Mouse (Mus musculus) lung, postnatal 36 days (tissue): ENCODE results near the gene Hist4h4.

Experiments used
- DNase-seq: peaks from one replicate; pipeline ENCODE4 v3.0.0; 2022; ENCODE audit warnings: mixed read lengths

The Hist4h4 gene

DNA sequence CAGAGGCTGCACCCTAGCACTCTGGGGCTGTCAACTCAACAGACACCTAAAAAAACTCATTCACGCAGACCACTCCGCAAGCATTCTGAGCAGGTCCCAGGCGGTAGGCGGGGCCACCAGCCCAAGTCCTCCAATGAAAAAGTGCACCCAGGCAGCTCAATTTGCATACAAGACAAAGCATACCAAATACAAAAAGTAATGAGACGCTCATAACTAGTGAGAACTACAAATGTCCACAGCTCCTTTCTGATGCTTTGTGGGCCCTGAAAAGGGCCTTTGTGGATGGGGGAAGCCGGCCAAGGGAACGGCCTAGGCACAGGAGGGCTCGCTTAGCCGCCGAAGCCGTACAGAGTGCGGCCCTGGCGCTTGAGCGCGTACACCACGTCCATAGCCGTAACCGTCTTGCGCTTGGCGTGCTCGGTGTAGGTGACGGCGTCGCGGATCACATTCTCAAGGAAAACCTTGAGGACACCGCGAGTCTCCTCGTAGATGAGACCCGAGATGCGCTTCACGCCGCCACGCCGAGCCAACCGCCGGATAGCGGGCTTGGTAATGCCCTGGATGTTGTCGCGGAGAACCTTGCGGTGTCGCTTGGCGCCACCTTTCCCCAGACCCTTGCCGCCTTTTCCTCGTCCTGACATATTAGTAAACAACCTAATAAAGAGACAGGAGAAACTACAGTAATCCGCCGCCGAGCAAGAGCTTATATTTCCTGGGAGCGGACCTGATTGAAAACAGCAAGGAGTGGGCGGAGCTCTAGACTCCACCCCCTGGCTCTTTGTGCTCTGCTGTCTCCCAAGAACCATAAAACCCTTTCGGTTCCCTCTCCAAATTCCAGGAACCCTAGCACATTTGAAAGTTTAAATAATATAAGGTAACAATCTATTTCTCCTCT is at the start of gene Hist4h4:
Hist4h4 (minus strand) TSS at position 677 of the 895 bp plus-strand sequence.
- DNase-seq, result peak; percentile 98

- DNase-seq, result no peak
These were observed 48.5 kb upstream of the Hist4h4 start for GRCm38 (mm10) chr6:136852762-136853161.

GRCm38 (mm10) chr6:136852348-136852747 is 48.1 kb upstream of the Hist4h4 start:
- no peak for DNase-seq

- DNase-seq, result no peak
These were observed 46.1 kb upstream of the Hist4h4 start for GRCm38 (mm10) chr6:136850267-136850666.

DNA sequence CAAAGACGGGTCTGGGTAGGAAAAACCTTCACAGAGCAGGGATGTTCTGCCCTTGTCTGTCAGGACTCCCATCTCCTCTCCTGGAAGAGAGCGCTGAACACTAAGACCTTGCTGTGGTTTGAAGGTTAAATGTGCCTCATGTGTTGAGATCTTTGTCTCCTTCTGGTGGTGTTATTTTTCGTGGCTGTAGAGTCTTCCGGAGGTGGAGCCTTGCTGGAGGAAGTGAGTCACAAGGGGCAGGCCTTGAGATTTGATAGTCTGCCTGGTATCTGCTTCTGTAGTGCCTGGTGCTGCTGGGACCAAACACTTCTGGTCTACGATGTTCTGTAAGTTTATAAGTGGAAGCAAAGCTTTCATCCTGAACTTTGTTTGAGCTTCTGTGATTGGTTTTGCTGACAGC is 44.8 kb upstream of the Hist4h4 start:
- no peak for DNase-seq

GRCm38 (mm10) chr6:136848399-136848798 is 44.2 kb upstream of the Hist4h4 start:
- DNase-seq, result no peak

DNA sequence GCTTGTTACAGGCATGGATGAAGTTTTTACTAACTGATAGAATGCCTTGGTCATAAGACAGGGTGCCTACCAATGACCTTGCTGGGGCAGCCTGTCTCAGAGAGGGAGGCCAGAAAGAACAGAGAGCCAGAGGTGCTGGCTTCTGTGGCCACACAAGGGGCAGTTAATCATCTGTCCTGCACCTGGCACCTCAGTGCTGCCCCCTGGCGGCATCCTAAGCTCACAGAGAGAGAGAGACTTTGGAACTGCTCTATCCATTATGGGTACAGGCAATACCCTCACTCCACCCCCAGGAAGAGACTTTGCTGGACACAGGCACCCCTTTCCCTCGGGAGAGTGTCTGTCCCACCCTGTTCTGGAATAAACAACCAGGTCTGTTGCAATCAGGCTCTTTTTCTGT is 43.6 kb upstream of the Hist4h4 start:
- peak; percentile 77 for DNase-seq

GRCm38 (mm10) chr6:136847267-136847666 is 43.1 kb upstream of the Hist4h4 start:
- DNase-seq, result no peak

DNA sequence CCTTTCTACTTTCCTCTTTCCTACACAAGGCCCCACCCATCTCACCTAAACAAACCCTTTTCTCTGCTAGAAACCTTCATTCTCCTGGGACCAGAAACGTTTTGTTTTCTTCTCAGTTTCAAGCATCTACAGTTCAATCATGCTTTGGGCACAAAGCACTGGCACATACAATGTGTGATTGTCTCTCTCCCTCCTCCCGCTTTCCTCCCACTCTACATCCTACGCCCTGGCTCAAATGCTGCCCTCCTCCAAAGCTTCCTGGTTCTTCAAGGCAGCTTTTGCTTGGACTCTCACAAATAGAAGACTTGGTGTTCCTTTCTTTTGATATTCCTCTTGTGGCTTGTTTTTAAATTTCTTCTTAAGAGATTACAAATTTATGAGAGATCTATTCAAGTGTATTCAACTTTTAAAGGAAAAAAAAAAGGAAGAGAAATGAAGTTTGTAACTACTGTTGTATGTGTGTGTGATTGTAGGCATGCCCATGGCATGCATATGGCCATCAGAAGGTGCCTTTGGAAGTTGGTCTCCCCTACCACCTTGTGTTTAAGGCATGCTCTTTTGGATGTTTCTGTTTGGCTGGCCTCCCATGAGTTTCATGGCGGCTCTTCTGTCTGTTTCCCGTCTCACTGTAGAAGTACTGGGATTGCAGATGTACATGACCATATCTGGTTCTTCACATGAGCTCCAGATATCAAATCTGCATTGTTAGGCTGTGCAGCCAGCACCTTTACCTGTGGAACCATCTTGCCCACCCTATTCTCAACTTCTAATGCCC is 41.7 kb upstream of the Hist4h4 start:
- no peak for DNase-seq

DNA sequence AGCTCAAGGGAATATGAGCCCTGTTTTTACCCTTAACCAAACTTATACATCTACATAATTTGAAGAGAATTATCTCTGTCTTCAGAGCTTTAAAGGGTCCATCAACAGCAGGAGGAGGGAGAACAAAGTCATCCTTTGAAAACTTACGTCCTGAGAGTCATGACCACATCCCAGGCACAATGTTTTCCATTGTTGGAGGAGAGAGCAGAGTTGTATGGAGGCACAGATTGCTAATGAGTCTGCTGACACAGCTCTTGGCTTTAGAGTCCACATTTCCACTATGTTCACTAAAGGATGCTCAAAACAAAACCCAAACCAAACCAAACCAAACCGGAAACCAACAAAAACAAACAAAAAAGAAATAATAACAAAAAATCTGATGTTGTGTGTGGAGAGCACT is 40.7 kb upstream of the Hist4h4 start:
- no peak for DNase-seq

- no peak for DNase-seq
These were observed 33.1 kb upstream of the Hist4h4 start for GRCm38 (mm10) chr6:136837323-136837722.

DNA sequence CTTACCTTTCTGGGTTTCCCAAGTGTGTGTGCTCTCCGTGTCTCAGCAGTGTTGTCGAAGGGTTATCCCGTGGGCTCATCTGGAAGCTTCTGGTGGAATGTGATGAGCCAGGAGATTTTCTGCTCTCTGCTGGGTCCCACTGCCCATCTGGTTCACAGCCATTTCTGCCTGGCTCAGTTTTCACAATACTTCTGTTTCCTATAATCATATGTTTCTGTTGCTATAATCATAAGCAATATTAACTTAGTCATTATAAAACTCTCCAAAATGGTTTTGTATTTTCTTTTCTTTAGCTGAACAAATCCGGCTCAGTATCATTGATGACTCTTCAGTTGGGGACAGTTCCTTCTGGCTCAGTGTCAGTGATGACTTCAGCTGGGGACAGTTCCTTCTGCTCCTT is 31.1 kb upstream of the Hist4h4 start, which contains the start of gene Smco3:
Smco3 (minus strand) TSS at position 101 of the 400 bp plus-strand sequence.
- DNase-seq, result no peak

DNA sequence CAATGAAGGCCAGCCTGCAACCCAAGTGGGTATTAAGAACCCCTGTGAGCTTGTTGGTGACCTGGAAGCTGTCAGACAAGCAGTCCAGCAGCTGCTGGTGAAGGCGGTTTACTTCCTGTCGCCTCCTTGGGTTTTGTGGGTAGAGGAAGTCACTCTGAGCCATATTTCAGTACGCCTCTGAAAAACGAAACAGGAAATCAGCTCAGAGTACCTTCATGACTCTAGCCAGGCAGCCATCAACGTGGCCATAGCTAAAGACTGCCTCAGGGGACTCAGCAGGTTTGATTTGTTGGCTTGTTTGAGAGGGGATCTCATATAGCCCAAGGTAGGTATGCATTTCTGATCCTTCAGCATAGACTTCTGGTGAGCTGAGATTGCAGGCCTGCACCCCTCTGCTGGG is 27.5 kb upstream of the Hist4h4 start:
- peak; percentile 22 for DNase-seq

DNA sequence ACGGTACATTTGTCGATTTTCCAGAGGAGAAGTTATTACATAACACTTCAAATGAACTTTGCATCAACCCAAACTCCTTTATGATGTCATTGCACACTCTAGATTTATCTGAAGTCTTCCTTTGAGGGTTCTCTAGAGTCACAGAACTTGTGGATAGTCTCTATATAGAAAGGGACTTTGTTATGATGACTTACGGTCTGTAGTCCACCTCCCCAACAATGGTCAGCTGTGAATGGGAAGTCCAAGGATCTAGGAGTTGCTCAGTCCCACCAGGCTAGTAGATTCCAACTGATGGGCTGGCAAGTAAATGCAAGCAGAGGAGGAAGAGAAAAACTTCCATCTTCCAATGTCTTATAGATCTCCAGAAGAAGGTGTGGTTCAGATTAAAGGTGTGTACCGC is 24.5 kb upstream of the Hist4h4 start:
- no peak for DNase-seq

- peak; percentile 98 for DNase-seq
These were observed 23.8 kb upstream of the Hist4h4 start, which contains the start of gene Wbp11 for GRCm38 (mm10) chr6:136827881-136828561. Gene Wbp11 (minus strand): TSS chr6:136828233.

DNA sequence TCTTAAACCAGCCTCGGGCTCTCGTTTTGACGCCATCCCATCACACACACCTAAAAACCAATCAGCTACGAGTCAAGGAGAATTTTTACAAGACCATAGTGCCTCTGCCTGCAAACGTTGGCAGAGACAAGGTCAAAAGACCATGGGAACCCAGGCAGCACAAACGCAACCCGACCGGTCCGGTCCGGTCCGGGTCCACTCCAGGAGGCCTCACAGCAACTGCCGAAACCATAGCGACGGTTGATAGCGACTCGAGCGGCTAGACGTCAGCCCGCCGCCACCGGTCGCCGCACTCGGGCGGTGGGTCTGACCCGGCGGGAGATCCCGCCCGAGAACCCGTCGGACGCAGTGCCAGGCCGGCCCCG is 23.3 kb upstream of the Hist4h4 start, which contains the start of gene BC049715:
BC049715 (plus strand) TSS at position 111 of the 365 bp plus-strand sequence.
- peak; percentile 31 for DNase-seq

DNA sequence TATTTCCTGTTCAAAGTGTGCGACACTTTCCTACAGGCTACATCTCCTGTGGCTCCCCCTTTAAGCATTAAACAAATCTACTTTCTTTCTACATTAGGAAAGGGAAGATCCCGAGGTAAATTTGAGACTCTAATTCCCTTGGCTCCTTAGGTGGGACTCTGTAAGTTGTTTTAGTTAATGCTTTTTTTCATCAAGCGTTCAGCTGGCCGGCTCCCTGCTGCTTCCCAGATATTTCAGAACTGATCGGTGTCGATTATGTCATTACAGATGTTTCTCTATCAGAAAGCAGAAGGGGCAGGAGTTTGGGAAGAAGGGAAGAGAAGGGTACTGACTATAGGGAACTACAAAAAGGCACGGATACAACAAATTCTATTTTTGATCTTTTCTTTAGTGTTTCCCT is 22.9 kb upstream of the Hist4h4 start:
- DNase-seq, result no peak

- DNase-seq, result no peak
These were observed 20.8 kb upstream of the Hist4h4 start for GRCm38 (mm10) chr6:136824987-136825386.

GRCm38 (mm10) chr6:136821086-136821485 is 16.9 kb upstream of the Hist4h4 start:
- no peak for DNase-seq

DNA sequence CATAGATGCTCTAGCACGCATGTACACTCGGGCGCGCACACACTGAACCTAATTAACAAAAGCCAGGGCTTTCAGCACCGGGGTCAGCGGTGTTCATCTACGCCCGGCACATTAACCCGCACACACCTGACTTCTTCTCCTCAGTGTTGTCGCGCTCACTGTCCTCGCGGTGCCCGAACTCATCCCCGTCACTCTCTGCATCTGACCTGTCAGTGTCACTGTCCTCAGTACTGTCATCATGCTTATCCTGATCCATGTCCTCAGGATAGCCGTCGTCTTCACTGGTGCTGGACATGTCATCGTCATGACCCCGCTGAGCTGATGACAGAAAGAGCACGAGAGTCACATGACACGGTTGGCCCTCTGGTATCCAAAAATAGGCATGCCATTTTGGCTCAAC is 16.2 kb upstream of the Hist4h4 start:
- no peak for DNase-seq

DNA sequence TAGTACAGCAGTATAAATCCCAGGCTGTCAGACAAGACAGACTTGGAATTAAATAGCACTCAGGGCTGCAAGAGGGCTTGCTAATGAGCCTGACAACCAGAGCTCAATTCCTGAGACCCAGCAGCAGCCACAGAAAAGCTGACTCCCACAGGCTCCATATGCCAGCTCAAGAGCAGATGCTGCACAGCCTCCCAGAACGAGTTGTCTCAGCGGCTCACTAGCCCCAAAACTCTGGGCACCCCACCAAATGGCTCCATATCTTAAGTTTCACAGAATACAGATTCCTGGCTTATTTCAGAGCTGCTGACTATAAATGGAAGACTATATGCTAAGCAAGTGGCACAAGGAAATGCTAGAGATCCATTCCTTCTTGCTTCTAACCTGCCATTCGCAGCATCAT is 13.3 kb upstream of the Hist4h4 start:
- DNase-seq, result no peak

DNA sequence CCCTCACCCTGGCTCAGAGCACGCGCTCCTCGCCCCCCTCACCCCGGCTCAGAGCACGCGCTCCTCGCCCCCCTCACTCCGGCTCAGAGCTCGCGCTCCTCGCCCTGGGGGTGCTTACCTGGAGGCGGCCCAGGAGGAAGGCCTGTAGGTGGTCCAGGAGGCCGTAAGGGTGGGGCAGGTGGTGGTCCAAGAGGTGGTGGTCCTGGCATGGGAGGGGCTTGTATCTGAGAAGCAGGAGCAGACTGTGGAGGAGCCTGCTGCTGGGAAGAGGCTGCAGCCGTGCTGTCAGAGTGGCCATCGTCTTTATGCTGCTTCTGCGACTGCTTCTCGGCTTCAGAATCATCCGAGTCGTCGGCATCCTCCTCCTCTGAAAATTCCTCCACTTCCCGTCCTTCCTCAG is 12.6 kb upstream of the Hist4h4 start:
- DNase-seq, result no peak

GRCm38 (mm10) chr6:136815381-136815780 is 11.2 kb upstream of the Hist4h4 start:
- DNase-seq, result no peak
